Mouse (Mus musculus) yolk sac, embryonic 10.5 days (tissue): Measurements from ENCODE around the gene Dyrk1a.

ENCODE experiments used
- DNase-seq: peaks from one replicate; pipeline ENCODE4 v3.0.0-alpha.2; 2017; ENCODE audit warnings: low spot score

Dyrk1a gene

DNA sequence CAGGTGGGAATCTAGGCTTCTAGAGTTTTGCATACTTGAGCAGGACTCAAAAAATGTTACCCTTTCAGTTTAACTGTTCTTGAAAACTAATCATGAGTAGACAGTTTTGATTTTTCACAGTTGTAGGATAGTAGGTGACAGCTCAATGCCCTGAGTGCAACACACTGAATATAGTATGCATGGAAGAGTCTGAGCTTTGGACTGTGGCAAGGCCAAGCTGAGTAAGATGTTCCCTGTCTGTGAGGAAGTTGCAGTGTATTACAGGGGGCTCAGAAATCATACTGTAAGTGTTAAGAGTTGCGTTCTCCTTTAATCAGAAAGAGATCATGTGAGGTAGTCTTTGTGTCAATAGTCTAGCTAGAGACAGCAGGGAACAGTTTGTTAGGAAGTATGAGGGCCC, 20.4 kb downstream of the Dyrk1a start:
- DNase-seq: no peak

DNA sequence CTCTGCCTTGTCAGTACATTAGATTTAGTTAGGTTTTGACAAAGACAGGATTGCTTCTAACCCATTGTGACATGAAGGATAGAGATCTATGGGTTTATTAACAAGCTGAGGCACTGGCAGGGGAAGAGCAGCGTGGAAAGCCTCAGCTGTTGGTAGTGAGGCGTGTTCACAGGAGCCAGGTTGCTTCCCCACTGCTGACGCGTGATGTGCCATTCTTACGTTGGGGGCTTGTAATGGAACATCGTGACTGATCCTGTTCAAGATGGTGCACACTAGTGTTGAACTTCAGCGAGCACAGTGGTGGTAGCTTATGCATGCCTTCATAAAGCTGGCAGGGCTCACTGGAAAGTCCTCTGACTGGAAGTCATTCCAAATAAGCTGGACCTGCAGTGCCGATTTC, 21.2 kb downstream of the Dyrk1a start:
- no peak for DNase-seq

DNA sequence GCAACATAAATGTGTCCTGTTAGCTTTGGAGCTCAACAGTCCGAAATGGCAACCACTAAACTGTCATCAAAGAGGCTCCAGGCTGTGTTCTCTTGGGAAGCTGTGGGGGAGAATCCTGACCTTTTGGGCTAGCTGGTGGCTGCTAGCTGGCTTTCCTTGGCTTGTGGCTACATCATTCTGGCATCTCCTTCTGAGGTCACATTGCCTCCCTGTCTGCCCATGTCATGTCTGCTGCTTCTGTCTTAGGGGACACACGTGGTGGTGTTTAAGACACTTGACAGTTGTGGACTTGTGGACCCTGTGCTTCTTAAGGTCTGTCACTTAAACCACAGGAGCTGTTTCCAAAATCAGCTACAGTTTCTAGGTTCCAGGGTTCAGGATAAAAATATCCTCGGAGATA, 21.7 kb downstream of the Dyrk1a start:
- no peak for DNase-seq

DNA sequence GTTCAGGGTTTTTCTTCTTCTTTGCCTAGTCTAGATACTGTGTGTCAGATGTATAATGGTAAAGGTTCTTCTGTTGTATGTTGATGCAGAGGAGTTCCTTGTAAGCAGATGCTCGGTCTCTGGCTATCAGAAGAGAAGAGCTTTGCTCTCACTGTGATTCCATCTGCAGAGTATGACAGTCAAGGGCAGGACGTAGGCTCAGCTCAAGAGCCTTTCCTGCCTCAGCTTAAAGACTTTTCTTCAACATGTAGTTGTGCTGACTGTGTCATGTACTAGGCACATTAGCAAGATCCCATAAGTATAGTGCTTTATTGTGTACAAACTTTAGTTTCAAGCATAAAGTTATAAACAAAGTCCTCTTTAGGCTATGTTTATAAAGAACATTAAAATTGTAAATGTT, 26.8 kb downstream of the Dyrk1a start:
- DNase-seq: no peak

DNA sequence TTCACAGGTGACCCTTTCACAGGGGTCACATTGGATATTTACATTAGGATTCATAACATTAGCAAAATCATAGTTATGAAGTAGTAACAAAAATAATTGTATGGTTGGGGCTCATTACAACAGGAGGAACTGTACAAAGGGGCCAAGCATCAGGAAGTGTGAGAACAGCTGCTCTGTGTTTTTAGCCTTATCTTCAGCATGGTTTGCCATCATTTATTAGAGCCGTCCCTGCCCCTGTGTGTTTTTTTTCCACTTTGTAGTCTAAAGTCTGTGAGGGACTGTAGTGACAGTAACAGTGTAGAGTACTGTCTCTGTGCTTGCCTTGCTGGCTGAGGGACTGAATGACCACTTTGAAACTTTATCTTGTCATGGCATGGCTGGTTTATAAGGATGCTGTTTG, 27.8 kb downstream of the Dyrk1a start:
- no peak for DNase-seq

DNA sequence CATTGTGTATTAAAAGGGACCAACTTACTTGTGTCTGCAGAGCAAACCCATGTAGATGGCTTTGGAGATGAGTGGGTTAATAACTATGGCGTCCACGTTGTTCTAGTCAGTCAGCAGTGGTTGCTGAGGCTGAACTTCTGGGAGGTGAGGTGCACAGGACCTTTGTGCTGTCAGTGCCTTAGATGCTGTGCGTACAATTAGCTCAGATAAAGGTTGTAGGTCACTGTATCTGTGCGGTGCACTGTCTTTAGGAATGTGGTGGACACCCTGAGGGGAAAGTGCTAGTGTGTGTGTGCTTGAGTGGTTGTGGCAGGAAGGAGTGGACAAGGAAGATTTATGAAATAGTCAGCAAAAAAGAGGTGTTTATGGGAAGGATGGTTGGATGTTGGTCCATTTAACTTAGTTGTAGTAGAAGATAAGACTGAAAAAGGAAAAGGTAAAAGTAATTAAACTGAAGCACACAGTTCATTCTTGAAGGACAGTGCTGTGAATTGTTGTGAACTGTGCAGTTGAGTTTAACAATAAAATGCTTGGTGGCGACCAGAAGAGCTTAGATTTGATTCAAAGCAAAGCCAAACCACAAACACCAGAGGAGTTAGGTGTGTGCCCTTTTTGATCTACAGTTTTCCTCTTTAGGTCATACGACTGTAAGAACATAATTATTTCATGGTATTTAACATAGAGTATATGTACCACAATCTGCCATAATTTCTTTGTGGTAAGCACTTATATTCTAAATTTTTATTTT, 30.3 kb downstream of the Dyrk1a start:
- DNase-seq: no peak

DNA sequence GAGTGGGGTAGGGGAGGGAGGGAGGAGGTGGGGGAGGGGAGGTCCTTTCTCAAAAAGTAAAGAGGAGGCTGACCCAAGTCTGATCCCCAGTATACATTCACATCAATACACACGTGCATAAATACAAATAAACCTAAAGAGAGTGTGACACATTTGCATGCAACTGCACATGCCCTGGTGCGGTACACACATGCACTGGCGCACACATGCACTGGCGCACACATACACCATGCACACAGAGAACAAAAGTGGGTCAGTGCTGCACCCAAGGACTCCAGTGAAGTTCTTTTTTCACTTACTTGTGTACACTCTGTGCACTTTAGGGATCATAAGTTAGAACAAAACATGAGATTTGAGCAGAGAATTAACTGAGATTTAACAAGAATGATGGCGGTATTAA, 31.3 kb downstream of the Dyrk1a start:
- no peak for DNase-seq

DNA sequence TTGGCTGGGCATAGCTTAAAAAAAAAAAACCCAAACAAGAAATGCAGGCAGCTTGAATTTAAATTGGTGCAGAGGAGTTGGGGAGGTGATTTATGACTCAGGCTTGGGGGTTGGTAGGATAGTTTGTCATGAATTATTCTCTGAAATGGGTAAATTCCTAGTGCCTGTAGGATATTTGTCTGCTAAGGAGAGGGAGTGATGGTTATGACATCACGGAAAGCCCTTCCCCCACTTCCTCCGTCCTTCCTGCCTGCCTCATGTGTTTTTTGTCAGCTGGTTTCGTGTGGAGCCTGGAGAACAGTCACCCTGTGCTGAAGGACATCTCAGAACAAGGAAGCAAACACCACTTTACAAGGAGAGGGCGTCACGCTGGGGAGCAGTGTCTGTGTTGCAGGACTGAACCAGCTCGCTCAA, 31.7 kb downstream of the Dyrk1a start:
- DNase-seq: peak; percentile 73

DNA sequence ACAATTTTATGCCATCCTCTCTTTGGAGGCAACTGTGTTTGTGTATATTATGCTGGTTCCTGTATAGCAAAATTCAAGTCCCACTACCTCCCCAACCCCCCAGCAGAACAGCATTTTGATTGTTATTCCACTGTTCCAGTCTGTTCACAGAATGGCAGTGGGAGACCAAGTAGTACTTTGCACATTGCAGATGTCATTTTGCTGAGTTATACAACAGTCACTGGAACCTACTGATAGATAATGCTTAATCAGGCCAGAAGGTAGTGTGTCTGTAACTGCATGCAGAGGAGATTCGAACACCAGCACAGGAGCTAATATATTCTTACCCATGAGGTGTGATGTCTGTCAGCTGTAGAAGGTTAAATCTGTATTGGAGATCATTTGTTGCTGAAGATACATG, 32.4 kb downstream of the Dyrk1a start:
- no peak for DNase-seq

DNA sequence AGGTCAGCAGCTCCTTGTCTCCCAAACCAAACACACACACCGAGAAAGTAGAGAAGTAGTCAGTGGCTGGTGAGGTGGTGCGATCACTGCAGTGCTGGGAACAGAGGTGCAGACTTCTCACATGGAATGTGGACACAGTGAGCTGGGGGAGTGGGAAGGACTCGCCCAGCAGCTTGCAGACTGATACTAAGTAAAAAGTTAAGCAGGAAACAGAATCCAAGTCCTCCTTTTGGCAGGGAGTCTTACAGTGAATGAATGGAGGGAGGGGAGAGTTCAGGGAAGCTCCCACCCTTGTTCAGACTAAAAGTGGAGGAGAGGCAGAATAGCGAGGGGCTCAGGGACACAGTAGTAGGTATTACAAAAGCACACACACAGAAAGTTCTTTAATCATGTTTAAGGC, 32.9 kb downstream of the Dyrk1a start:
- DNase-seq: no peak

DNA sequence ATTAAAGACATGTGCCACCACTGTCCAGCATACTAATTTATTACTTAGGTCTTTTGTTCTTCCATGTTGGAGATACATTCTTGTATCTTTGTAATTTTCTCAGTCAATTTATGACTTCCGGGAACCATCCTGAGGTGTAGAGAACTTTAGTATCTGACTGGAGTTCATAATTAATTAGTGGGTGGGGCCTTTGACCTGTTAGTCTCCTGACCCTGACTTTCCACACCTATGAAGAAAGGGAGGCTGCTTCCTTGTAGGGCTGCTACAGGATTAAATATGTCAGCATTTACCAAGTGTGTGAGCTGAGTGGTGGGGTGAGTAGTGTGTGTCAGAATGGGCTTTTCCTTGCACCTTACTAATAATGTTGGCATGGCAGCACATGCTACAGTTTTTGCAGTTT, 36.4 kb downstream of the Dyrk1a start:
- DNase-seq: no peak

DNA sequence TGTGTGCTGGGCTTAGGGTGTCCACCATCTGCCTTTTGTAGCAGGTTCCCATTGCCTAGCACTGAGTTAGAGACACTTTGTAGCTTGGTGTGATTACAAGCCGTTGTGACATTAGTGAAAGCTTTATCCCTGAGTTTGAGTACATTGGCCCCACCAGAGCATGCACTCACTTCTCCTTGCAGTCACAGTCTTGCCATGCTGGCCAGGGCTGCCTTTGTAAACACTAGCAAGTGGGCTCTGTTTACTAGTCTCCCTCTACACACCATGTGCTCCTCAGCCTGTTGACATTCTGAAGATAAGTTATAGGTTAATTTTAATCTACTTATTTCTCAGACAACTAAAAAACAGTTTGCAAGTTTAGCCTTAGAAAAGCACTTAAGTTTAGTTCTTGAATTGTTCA, 37.7 kb downstream of the Dyrk1a start:
- DNase-seq: no peak

DNA sequence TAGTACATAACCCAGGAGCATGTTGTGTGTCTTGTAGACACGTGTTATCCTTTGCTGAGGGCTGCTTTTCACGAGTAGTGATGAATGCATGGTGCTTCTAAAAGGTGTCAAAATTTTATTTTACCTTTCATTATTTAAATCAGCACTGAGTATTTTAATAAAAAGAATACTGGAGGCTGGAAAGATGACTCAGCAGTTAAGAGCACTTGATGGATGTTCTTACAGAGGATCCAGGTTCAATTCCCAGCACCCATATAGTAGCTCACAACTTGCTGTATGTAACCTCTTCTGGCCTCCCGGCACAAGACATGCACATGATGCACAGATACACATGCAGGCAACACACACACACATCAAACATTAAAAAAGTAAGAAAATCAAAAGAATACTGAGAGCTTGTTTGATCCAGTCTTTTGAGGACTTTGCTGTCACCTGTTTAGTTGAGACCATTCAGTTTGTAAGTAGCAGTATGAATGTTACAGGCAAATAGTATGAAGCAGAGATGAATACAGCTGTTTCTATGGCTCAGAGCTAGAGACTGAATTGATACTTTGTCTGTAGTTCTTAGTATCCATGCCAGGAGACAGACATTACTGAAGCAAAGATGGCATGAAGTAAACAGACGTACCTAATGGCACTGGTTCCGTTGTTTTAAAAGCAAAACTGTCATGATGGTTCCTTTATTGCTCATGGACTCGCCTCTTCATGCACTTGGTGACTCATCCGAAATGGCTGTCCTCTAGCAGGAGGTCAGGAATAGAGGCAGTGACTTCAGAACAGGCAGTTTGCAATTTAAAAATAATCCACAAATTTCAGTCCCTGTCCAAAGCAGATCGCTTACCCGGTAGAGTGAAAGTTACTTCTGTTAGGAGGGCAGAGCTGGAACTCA, 39.1 kb downstream of the Dyrk1a start:
- DNase-seq: no peak

DNA sequence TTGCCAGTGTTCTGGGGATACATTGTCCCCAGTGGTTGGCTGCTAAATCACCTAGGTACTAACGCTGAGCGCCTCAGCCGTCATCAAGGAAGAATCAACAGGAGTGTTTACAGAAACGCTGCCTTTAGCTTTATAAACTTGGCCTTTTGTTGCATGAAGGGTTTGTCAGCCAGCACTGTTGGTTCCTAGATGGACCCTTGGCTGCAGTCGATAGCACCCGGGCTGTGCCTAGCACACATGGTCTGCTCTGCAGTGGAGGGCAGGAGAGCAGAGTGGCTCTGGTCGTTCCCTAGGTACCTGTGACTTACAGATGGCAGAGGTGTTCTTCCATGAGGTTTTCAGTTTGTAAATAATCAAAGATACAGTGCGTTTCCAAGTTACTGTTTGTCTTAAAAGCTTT, 42.8 kb downstream of the Dyrk1a start:
- no peak for DNase-seq

DNA sequence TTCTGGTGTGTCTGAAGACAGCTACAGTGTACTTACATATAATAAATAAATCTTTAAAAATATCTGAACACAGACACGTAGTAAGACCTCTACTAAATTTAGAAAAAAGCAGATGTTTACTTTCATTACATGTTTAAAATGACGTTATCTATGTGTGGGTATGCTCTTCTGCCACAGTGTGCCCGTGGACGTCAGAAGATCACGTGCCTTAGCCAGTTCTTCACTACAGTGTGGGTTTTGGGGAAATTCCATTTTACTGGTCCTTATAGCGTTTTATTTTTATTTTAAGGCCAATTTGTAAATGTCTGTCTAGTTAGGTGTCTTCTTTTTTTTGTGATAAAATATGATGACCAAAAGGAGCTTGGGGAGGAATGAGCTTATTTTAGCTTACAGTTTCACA, 47.4 kb downstream of the Dyrk1a start:
- no peak for DNase-seq

DNA sequence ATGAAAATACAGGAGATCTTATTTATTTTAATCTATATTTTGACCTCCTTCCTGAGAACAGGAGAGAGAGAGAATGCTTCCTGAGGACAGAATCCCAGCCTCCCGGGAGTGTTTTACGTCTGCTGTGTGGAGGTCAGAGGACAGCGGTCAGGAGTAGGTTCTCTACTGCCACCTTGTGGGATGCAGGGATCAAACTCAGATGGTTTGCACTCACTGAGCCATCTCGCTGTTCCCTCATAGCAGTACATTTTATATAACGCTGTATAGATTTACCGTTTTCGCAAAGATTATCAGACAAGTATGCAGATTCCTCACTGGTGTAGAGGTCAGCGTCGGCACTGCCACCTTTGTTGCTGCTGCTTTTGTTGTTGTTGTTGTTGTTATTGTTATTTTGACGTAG, 48.7 kb downstream of the Dyrk1a start:
- peak; percentile 61 for DNase-seq

DNA sequence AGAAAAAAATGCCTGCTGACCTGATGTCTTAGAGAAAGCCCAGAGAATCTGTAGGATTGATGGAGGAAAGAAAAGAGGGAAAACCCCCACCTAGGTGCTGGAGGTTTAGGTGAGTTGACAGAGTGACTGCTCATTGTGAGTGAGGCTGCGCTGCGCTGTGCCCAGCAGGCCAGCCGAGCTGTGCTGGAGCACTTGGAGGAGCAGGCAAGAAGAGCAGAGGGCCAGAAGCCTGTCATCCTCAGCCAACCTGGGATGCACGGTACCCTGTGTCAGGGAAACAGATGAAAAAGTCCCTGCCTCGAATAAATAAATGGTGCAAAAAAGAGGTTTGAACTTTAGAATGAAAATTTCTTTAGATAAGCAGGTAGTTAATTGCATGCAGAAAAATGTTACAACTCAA, 49.5 kb downstream of the Dyrk1a start:
- no peak for DNase-seq

DNA sequence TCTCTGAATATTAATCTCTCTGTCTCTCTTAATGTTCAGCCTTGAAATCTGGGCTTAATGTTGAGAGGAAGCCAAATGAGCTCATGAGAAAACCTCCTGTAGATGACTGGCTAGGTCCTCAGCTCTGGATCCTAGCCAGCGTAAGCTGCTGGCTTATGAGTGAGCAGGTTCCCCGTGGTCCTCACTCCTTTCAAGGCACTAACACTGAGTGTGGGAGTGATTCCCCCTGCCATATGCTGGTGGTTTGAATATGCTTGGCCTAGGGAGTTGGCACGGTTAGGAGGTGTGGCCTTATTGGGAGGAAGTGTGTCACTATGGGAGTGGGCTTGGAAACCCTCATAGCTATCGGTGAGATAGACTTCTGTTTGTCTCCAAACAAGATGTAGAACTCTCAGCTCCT, 55.1 kb downstream of the Dyrk1a start:
- DNase-seq: no peak

DNA sequence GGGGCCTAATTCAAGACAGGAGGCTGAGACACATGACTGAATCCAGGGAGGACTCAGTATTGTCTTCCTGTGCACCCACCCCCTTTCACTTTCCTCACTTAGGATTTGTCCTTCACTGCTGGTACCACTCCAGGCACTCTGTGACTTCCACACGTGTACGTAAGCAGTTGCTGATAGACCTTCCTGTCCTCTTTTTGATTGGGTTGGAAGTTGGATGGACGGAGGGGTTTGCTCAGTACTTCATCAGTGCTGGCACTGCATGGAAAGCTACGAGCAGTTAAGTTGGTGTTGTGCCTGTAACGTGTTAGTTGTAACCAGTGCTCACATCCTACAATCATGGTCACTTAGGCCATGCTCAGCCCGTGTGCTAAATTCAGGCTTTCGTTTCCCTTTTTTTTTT, 55.8 kb downstream of the Dyrk1a start:
- no peak for DNase-seq

DNA sequence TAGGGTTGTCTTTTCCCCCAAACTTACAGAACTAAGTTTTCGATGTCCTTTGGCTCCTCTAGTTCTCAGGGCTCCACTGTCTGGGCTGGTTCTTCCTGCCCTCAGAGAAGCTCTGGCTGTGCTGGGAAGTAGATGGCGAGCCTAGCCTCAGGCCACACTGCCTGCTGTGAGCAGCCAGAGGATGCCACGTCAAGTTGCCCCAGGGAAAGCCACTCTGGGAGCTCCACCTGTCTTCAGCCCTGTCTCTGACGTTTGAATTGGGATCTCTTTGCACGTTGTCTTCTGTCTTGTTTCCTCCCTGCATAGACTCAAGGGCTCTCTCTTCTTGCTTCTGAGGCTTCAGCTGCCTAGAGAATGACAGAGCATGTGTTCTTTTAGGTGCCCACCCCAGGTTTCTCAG, 57.9 kb downstream of the Dyrk1a start:
- no peak for DNase-seq

DNA sequence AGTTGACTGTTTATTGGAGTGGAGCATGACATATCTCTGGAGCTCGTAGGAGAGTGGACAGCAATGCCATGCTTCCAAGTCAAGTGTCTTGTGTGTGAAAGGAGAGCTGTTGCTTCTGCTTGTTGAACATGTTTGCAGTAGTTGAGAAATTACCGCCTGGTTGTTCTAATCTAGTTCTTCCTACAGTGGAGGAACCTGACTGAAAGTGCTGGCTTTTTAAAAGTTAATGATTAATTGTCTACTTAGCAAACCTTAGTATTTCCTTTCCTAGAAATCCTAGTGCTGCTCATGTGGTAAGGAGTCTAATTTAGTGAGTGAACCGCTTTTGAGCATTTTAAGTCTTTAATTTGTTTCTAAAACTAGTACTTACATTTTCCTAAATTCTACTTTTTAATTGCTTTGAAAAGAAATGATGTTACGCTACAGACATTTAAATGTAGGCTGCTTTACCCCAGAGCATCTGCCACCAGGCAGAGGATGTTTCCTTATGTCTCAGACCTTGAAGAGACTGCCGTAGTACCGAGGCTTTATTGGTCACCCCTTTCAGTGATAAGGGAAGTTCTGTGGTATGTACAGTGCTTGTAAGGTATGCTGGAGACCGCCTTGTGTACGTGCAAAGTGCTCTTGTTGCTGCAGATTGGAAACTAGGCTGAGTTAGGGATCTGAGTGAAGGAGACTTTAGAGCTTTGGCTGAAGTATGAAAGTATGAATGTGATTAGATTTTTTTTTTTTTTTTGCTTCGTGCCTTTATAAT, 59.3 kb downstream of the Dyrk1a start:
- peak; percentile 44 for DNase-seq

DNA sequence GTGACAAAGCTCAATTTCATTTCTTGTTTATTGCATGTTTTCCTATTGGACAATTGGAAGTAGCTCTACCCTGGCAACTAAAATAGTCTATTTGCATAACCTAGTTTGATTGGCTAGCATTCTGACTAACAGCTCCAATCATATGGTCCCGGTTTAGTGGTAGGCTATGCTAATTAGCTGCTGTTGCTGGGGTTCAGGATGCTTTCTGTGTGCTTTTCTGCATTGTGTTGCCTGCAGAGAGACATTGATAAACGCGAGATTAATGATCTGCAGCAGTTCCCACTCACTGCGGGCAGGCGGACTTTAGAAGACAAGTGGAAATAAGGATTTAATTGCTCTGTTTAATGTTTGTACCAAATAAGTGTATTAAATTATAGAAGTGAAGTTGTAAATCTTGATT, 62.2 kb downstream of the Dyrk1a start:
- DNase-seq: no peak

DNA sequence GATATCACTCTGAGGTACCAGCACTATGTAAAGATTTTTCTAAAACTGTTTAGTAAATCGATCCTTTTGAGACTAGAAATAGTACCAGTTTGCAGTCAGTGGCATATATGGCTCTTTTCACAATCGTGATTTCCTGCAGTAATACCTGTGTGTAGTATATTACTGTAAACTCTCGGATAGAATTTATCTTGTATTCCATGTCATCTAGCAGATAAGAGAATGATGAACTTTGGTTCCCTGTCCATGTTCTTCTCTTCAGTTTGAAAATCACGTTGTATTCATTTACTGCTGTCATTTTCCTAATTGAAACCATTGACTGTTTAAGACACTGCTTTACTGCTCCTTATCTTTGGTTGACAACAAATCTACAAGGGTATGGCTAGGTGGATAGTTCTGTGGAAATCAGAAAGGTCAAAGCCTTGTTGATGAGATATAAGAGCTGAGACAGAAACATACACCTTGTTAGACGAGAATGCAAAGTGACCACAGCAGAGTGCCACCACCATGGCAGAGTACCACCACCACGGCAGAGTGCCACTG, 62.7 kb downstream of the Dyrk1a start:
- no peak for DNase-seq
